Mouse (Mus musculus): Measurements from ENCODE around the gene B230118H07Rik. TPM values are rescaled to one million over a fixed set of nuclear protein-coding genes. Genes with fewer than 3 reads are reported as not detected.

The B230118H07Rik gene
- polyA plus RNA-seq (2014; fragmentation: Illumina TruSeq; extraction: RNeasy Lipid Tissue Mini Kit (QIAGEN cat#74804); ENCODE audit: low read depth, low replicate concordance), result 115 TPM

DNA sequence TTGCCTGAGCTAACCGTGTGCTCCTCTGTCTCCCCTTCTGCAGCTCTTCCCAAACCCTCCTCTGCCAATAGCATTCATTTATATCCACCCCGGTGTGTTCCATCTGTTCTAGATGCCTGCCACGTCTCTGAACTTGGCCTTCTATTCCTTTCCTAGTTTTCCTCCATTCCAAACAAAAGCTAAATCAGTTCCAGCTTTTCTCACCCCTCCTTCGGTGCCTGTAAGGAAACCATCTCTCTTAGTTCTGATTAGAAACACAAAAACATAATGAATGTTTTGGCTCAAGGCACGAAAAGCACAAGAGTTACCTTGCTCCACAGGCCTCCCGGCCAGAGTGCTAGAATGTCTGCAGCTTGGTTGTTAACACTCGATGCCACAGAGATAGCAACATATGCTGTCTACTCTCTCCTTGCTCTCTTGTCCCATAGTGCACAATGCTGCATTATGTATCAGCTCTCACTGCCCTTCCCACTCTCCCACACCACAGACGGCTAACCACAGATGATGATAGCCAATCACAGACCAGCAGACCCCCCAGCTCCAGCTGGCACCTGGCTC, at the start of gene B230118H07Rik, which contains the start of gene Rag1:
B230118H07Rik (minus strand) TSS at position 419 of the 558 bp plus-strand sequence.
Rag1 (minus strand) TSS at position 388 of the 558 bp plus-strand sequence.

DNA sequence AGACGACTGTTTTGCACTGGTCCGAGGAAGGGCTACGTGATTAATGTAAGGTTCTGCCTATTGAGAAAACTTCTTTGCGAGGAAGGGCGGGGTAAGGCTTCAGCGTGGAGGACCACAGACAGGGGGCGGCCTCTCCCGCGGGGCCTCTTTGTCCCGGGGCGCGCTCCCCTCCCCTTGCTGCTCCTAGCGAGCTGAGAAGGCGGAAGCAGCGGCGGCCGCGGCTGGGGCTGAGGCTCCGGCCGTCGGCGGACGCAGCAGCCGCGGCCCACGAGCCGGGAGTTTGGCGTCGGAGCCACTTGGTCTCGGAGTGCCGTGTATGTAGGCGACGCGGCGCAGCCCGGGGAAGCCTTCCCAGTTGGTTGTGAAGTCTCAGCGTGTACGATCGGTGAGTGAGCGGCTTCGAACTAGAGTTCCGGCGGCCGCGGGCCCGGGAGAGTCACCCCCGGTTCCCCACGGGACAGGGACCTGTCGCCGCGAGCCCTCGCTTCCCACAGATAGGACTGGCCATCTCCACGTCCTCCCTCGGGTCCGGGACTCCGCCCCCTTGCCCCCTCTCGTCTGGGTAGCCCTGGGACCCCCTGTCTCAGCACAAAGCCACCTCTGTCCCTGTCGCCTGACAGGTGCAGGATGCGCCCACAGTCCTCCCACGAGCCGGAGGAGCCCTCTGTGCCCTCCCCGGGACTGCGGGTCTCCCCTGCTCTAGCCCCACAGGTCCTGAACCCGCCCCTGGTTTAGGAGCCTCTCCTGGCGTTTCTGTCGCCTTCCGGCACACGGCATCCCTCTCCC, 29.1 kb upstream of the B230118H07Rik start, which contains the start of gene Traf6:
Traf6 (plus strand) TSS at position 194 of the 786 bp plus-strand sequence.

DNA sequence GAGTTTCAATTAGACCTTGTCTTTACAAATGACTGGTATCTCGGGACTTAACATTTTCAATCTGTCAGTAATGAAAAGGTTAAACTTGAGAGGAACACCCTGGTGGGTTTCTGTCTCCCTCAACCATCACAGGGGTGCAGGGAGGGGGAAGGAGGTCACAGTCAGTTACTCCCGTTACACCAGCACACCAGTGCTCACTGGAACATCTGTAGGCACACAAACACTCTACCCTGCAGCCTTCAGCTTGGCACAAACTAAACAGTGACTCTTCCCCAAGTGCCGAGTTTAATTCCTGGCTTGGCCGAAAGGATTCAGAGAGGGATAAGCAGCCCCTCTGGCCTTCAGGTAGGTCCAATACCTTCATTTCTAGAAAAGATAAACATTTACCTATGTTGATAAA, 24.8 kb downstream of the B230118H07Rik start, which contains the start of gene Rag2:
Rag2 (plus strand) TSS at position 193 of the 400 bp plus-strand sequence.

Other genes starting within 250 kb of the B230118H07Rik start
- not detected for gene Rag2, start 24.8 kb downstream of the B230118H07Rik start, polyA plus RNA-seq (2014; fragmentation: Illumina TruSeq; extraction: RNeasy Lipid Tissue Mini Kit (QIAGEN cat#74804); ENCODE audit: low read depth, low replicate concordance)
- not detected for gene Rag1, start within 50 bp of the B230118H07Rik start, polyA plus RNA-seq (2014; fragmentation: Illumina TruSeq; extraction: RNeasy Lipid Tissue Mini Kit (QIAGEN cat#74804); ENCODE audit: low read depth, low replicate concordance)
- gene Traf6, start 28.9 kb upstream of the B230118H07Rik start, polyA plus RNA-seq (2014; fragmentation: Illumina TruSeq; extraction: RNeasy Lipid Tissue Mini Kit (QIAGEN cat#74804); ENCODE audit: low read depth, low replicate concordance), result 8.0 TPM
- gene Prr5l, start 233.5 kb upstream of the B230118H07Rik start, polyA plus RNA-seq (2014; fragmentation: Illumina TruSeq; extraction: RNeasy Lipid Tissue Mini Kit (QIAGEN cat#74804); ENCODE audit: low read depth, low replicate concordance), result 1.0 TPM
- gene Commd9, start 236.7 kb upstream of the B230118H07Rik start, polyA plus RNA-seq (2014; fragmentation: Illumina TruSeq; extraction: RNeasy Lipid Tissue Mini Kit (QIAGEN cat#74804); ENCODE audit: low read depth, low replicate concordance), result 25.9 TPM

Measured in heart, adult 10 weeks (tissue).